Mouse (Mus musculus) 416B (cell line): ENCODE results near the gene Castor1.
A peak's percentile ranks its signal among the peaks of the same experiment; 100 is the strongest.

Source experiments
- DNase-seq: peaks from one replicate; pipeline ENCODE4 v3.0.0; 2011; ENCODE audit warnings: low read depth

The Castor1 gene

DNA sequence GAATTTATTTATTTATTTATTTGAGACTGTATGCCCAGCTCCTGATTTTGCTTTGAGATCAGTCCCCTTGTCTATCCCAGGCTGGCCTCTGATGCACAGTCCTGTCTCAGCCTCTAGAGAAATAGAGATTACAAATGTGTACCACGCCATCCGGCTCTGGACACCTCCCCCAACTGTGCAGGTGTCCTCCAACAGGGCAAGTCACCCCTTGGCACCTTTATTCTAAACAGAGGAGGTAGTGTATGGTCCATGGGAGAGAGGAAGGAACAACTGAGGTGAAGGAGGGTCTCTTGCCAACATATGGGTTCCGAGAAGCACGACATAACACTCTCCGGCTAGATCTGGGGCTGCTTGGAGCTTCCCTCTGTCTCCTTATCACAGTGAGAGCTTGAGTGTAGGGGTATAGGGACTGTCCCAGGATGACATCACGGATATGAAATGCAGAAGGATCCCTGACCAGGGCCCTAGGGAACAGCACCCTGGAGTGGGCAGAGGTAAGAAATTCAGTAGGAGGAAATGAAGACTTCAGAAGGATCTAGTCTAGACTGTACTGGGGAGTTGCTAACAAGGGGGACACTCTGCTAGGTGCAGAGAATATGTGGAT is 17.1 kb downstream of the Castor1 start:
- no peak for DNase-seq

- peak; percentile 94 for DNase-seq
Observed at GRCm38 (mm10) chr11:4235665-4236545, 17.9 kb downstream of the Castor1 start, which contains the start of gene Osm. TSS of gene Osm (plus strand) at chr11:4236420.

- DNase-seq = peak; percentile 94
Observed at GRCm38 (mm10) chr11:4236546-4237067, 18.6 kb downstream of the Castor1 start.

GRCm38 (mm10) chr11:4237389-4237912 is 19.4 kb downstream of the Castor1 start:
- peak; percentile 89 for DNase-seq

GRCm38 (mm10) chr11:4238167-4238566 is 20.1 kb downstream of the Castor1 start:
- no peak for DNase-seq

- no peak for DNase-seq
Observed at GRCm38 (mm10) chr11:4239691-4240090, 21.7 kb downstream of the Castor1 start.

- peak; percentile 65 for DNase-seq
Observed at GRCm38 (mm10) chr11:4240151-4240550, 22.1 kb downstream of the Castor1 start.

- no peak for DNase-seq
Observed at GRCm38 (mm10) chr11:4241180-4241579, 23.2 kb downstream of the Castor1 start.

DNA sequence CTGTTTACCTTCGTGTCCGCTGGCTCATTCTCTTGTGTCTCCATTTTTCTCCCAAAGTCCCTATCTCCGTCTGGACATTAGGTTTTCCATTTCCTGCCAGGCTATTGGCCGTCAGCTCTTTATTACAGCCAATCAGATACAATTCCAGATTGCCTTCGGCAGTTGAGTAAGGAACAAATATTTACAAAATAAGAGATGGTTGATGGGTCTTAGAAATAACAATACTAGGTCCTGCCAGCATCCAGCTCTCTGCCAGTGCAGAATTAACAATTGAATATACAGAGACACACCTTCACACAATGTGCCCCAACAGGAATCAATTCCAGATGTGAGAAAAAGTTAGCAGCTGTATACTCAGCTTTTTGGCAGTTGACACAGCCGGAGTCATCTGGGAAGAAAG is 28.1 kb downstream of the Castor1 start:
- no peak for DNase-seq

DNA sequence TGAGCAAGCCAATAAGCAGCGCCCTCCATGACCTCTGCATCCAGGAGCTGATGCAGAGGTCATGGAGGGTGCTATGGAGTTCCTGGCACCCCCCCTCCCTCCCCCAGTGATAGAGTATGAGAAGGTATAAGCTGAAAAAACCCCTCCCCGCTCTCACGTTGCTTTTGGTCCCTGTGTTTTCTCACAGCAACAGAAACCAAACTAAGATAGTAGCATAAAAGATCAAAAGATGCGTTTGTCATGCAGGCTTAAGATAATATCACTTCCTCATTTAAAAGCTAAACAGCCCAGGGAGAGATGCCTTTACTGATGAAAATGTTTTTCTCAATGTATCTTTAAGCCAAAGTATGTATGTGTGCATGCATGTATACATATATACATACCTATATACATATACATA is 28.6 kb downstream of the Castor1 start:
- DNase-seq = no peak

DNA sequence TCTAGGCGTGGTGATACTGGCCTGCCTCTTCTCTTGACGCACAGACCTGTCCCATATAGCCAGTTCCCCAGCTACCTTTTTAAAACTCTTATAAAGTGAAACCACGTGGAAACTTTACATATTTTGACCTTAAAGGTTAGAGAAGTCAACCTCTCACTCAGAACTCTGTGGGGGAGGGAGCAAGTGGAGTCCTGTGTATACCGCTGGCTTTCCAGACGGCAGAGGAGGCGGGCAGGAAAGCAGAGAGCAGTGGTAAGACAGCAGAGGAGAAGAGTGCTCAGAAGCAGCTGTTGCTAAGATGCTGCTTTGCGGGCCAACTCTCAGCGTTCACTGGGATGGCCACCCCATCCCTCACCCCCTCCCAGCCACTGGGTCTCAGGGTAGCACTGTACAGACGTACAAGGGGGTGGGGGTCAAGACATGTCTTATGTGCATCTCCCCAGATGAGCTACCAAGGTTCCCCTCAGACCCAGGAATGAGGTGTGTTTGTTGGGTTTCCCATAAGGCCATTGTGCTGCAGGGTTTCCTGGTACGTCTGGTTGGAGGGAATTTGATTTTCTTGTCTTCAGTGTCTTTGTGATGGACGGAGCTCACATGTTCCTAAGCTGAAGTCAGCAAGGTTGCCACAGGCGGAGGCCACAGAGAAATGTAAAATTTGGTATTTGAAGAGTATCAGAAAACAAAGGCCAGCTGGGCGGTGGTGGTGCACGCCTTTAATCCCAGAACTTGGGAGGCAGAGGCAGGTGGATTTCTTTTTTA is 29.4 kb downstream of the Castor1 start:
- no peak for DNase-seq

- no peak for DNase-seq
Observed at GRCm38 (mm10) chr11:4249151-4249550, 31.1 kb downstream of the Castor1 start.

DNA sequence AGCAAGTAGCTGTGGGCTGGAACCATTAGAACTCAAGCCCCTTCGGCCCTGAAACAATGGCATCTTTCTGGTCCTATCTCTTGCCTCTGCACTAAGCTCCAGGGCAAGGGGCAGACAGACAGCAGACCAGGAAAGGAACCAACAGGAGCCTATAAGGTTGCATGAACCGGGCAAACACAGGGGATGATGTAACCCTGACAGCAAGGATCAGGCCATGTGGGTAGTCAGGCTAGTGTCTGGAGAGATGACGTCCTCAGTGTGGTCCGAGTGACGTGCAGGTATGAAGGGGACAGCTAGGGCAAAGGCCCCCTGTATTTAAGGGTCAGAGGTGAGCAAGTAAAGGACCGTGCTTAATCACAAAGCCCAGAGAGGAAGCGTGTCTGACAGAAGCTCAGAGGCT is 32.3 kb downstream of the Castor1 start:
- DNase-seq = no peak

DNA sequence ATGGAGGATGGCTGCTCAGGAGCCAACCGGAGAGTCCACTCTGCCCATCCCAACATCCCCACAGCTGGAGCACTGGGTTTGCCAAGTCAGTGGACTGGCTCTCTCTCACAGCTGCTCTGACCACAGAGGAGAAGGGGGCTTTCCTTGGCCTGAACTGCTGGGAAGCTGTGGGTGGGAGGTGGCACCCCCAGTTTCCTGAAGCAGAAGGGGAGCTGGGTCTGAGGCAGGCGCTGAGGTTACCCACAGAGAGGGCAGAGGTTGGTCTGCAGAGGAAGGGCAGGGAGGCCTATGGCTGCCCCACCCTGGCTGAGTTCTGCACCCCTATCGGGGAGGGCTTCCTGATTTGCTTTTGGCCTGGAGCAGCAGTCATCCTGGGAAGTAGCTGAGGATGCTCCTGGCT is 33.4 kb downstream of the Castor1 start:
- DNase-seq = peak; percentile 81

DNA sequence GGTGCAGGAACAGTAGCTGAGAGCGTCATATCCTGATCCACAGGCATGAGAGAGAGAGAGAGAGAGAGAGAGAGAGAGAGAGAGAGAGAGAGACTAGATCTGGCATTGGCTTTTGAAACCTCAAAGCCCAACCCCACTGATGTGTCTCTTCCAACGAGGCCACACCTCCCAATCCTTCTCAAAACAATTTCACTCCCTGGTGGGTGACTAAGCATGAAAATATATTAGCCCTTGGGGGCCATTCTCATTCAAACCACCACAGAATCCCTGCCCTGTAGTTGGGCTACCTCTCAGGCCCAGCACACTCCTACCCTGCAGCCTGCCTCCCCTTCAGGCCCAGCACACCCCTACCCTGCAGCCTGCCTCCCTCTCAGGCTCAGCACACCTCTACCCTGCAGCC is 34.9 kb downstream of the Castor1 start:
- DNase-seq = no peak

GRCm38 (mm10) chr11:4256846-4257607 is 39.0 kb downstream of the Castor1 start, which contains the start of gene Lif:
TSS of gene Lif (plus strand) at chr11:4257557.
- no peak for DNase-seq

GRCm38 (mm10) chr11:4257756-4258155 is 39.7 kb downstream of the Castor1 start:
- DNase-seq = no peak

GRCm38 (mm10) chr11:4258657-4259082 is 40.6 kb downstream of the Castor1 start:
- DNase-seq = peak; percentile 85

DNA sequence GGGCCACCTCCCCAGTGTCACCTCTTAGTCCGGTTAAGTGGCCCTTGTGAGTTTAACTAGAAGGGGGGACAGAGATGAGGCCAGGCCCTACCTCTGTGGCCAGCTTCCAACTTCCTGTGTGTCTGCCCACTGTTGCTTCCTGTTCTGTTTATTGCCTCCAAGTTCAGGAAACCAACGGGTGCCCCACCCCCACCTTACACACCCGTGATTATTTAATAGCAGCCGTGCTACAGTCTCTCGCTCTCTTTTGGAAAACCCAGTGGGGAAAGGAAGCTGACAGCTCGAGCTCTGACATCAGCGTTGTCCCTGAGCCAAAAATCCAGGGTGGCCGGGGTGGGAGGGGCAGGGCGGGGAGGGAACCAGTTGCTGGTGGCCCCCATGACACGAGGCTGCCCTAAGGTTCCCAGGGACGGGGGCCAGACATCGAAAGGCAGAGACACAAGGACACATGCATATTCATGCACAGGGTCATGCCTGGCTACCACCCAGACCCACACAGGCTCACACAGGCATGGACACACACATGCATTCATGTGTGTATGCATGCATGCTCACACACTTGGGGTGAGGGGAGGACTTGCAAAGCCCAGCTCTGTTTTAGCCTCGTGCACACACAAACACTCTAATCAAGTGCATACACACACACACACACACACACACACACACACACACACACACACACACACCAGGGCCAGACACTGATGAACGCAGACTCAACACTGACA is 42.6 kb downstream of the Castor1 start:
- DNase-seq = peak; percentile 63

DNA sequence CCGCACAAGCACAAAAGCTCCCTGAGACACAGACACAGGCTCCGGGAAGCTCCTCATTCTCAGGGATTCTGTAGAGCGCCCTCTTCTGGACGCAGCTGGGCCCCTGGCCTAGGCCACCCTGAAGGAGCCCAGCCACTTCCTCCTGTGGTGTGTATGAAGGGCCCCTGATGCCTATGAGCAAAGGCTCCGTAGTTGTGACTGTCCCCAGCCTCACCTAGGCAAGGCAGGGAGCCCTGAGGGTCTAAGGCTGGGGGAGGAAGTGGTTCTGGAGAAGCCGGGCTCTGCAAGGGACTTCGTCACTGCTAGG is 43.1 kb downstream of the Castor1 start:
- peak; percentile 78 for DNase-seq

DNA sequence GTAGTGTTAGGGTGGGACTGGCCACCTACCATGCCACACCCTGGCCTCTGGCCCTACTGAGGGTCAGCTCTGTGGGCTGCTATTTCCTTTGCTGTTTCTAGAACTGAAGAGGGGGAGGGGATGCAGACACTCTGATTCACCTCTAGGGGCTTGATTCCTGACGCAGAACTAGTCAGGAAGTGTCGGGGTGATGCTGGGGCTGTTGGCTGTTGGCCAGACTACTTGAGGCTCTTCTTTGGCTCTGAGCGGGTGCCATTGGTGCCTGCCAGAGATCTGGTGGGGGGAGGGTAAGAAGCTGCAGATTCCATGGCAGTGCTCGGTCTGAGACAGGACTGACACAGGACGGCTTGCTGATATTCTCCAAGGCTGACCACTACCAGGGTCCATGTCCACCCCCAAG is 43.9 kb downstream of the Castor1 start:
- DNase-seq = peak; percentile 77
